Mouse (Mus musculus): ENCODE measurements around the gene Grip1.

The Grip1 gene

GRCm38 (mm10) chr10:119833334-119833733 is 379.7 kb downstream of the Grip1 start:
- DNase-seq (ENCODE audit: low spot score), result no peak

GRCm38 (mm10) chr10:119834122-119834521 is 380.5 kb downstream of the Grip1 start:
- no peak for DNase-seq (ENCODE audit: low spot score)

- no peak for DNase-seq (ENCODE audit: low spot score)
These were observed 386.0 kb downstream of the Grip1 start for GRCm38 (mm10) chr10:119839645-119840044.

- DNase-seq (ENCODE audit: low spot score), result no peak
These were observed 388.4 kb downstream of the Grip1 start for GRCm38 (mm10) chr10:119842004-119842403.

GRCm38 (mm10) chr10:119845705-119846410 is 392.2 kb downstream of the Grip1 start:
- DNase-seq (ENCODE audit: low spot score), result no peak

GRCm38 (mm10) chr10:119851594-119851993 is 398.0 kb downstream of the Grip1 start:
- DNase-seq (ENCODE audit: low spot score), result no peak

GRCm38 (mm10) chr10:119852582-119853135 is 399.0 kb downstream of the Grip1 start:
- DNase-seq (ENCODE audit: low spot score), result no peak

GRCm38 (mm10) chr10:119867726-119868125 is 414.1 kb downstream of the Grip1 start:
- DNase-seq (ENCODE audit: low spot score), result no peak

- DNase-seq (ENCODE audit: low spot score), result no peak
These were observed 415.5 kb downstream of the Grip1 start for GRCm38 (mm10) chr10:119868995-119869579.

- no peak for DNase-seq (ENCODE audit: low spot score)
These were observed 423.1 kb downstream of the Grip1 start for GRCm38 (mm10) chr10:119876721-119877120.

- DNase-seq (ENCODE audit: low spot score), result no peak
These were observed 424.7 kb downstream of the Grip1 start for GRCm38 (mm10) chr10:119878331-119878730.

- no peak for DNase-seq (ENCODE audit: low spot score)
These were observed 431.0 kb downstream of the Grip1 start for GRCm38 (mm10) chr10:119884591-119884990.

- DNase-seq (ENCODE audit: low spot score), result no peak
These were observed 431.9 kb downstream of the Grip1 start for GRCm38 (mm10) chr10:119885563-119885962.

- no peak for DNase-seq (ENCODE audit: low spot score)
These were observed 433.1 kb downstream of the Grip1 start for GRCm38 (mm10) chr10:119886681-119887080.

- DNase-seq (ENCODE audit: low spot score), result no peak
These were observed 449.1 kb downstream of the Grip1 start for GRCm38 (mm10) chr10:119902754-119903153.

GRCm38 (mm10) chr10:119906869-119907268 is 453.2 kb downstream of the Grip1 start:
- DNase-seq (ENCODE audit: low spot score), result no peak

GRCm38 (mm10) chr10:119917995-119918394 is 464.4 kb downstream of the Grip1 start:
- no peak for DNase-seq (ENCODE audit: low spot score)

- no peak for DNase-seq (ENCODE audit: low spot score)
These were observed 474.3 kb downstream of the Grip1 start for GRCm38 (mm10) chr10:119927963-119928362.

GRCm38 (mm10) chr10:119928921-119929320 is 475.3 kb downstream of the Grip1 start:
- DNase-seq (ENCODE audit: low spot score), result no peak

GRCm38 (mm10) chr10:119932794-119933193 is 479.2 kb downstream of the Grip1 start:
- no peak for DNase-seq (ENCODE audit: low spot score)

- no peak for DNase-seq (ENCODE audit: low spot score)
These were observed 479.7 kb downstream of the Grip1 start for GRCm38 (mm10) chr10:119933362-119933761.

- DNase-seq (ENCODE audit: low spot score), result no peak
These were observed 481.6 kb downstream of the Grip1 start for GRCm38 (mm10) chr10:119935231-119935630.

- no peak for DNase-seq (ENCODE audit: low spot score)
These were observed 483.9 kb downstream of the Grip1 start for GRCm38 (mm10) chr10:119937481-119937880.
